Mouse (Mus musculus) T-helper 2 cell (primary cell): Measurements from ENCODE around the gene Ifnk.

ENCODE experiments used
- in situ Hi-C: fragments of 300-600 bp; cut with MboI, MseI; formaldehyde crosslinking; loops from one replicate; pipeline ENCODE4 v1.15.1; 2025; ENCODE audit warnings: high pct_unique_total_duplicates

Gene Ifnk

GRCm38 (mm10) chr4:35138077-35138476, 13.8 kb upstream of the Ifnk start:
- in situ Hi-C loops = loop anchor here (5.0 kb wide), 1 partner anchor 81 kb away; no protein-coding TSS in a partner anchor

- in situ Hi-C loops = no loop called here
These were observed 11.5 kb upstream of the Ifnk start for GRCm38 (mm10) chr4:35140317-35140716.

- in situ Hi-C loops = no loop called here
These were observed 8.3 kb upstream of the Ifnk start for GRCm38 (mm10) chr4:35143472-35144102.

GRCm38 (mm10) chr4:35145726-35146125, 6.1 kb upstream of the Ifnk start:
- in situ Hi-C loops = no loop called here

- in situ Hi-C loops = no loop called here
These were observed 5.3 kb upstream of the Ifnk start for GRCm38 (mm10) chr4:35146597-35146996.

GRCm38 (mm10) chr4:35148326-35148725, 3.5 kb upstream of the Ifnk start:
- in situ Hi-C loops = no loop called here

- in situ Hi-C loops = no loop called here
These were observed 1.1 kb upstream of the Ifnk start for GRCm38 (mm10) chr4:35150706-35151105.

GRCm38 (mm10) chr4:35154051-35154450, 2.2 kb downstream of the Ifnk start:
- in situ Hi-C loops = no loop called here

GRCm38 (mm10) chr4:35155132-35155922, 3.5 kb downstream of the Ifnk start:
- in situ Hi-C loops = loop anchor here (5.0 kb wide), 2 partner anchors 58 to 72 kb away; partner anchors contain the start of gene C9orf72

- in situ Hi-C loops = loop anchor here (5.0 kb wide), 2 partner anchors 59 to 71 kb away; partner anchors contain the start of gene C9orf72
These were observed 4.3 kb downstream of the Ifnk start for GRCm38 (mm10) chr4:35156149-35156611.

- in situ Hi-C loops = loop anchor here (5.0 kb wide), 2 partner anchors 60 to 70 kb away; partner anchors contain the start of gene C9orf72
These were observed 5.1 kb downstream of the Ifnk start, which contains the start of gene Mob3b for GRCm38 (mm10) chr4:35156751-35157611. TSS of gene Mob3b (minus strand) at chr4:35157484.

- in situ Hi-C loops = loop anchor here (5.0 kb wide), 2 partner anchors 61 to 69 kb away; partner anchors contain the start of gene C9orf72
These were observed 6.0 kb downstream of the Ifnk start for GRCm38 (mm10) chr4:35157815-35158214.

GRCm38 (mm10) chr4:35165275-35165674, 13.4 kb downstream of the Ifnk start:
- in situ Hi-C loops = no loop called here

- in situ Hi-C loops = no loop called here
These were observed 14.1 kb downstream of the Ifnk start for GRCm38 (mm10) chr4:35165947-35166346.

- in situ Hi-C loops = no loop called here
These were observed 16.0 kb downstream of the Ifnk start for GRCm38 (mm10) chr4:35167855-35168254.

GRCm38 (mm10) chr4:35169571-35170125, 17.8 kb downstream of the Ifnk start:
- in situ Hi-C loops = no loop called here

GRCm38 (mm10) chr4:35172471-35172870, 20.6 kb downstream of the Ifnk start:
- in situ Hi-C loops = no loop called here

- in situ Hi-C loops = no loop called here
These were observed 21.7 kb downstream of the Ifnk start for GRCm38 (mm10) chr4:35173551-35173950.

- in situ Hi-C loops = no loop called here
These were observed 23.7 kb downstream of the Ifnk start for GRCm38 (mm10) chr4:35175566-35175965.

- in situ Hi-C loops = no loop called here
These were observed 26.2 kb downstream of the Ifnk start for GRCm38 (mm10) chr4:35177926-35178645.
